Mouse (Mus musculus) forebrain, embryonic 16.5 days (tissue): ENCODE measurements around the gene Apol7b. TPM values are rescaled to one million over a fixed set of nuclear protein-coding genes. Genes with fewer than 3 reads are reported as not detected.
"Not testable (repeated sequence)": the region's sequence is repeated elsewhere in the genome, so short reads cannot be mapped to it uniquely, and the experiment has no call there.

Experiments used
- ATAC-seq: fragments of 200-750 bp; cut with Nextera tagmentation; 2 replicates; pipeline ENCODE4 v1.8.0; 2017; ENCODE audit warnings: mild to moderate bottlenecking, moderate library complexity
- H3K27ac ChIP-seq: fragments of 300-500 bp; sonication (generic); 2 replicates; pipeline ENCODE4 v1.5.1; 2014; ENCODE audit warnings: low read length, control low read depth
- H3K27me3 ChIP-seq: fragments of 300-500 bp; sonication (generic); replicated peaks from 2 replicates; pipeline ENCODE4 v1.6.1; 2014; ENCODE audit warnings: low read length; ENCODE audit not compliant: control insufficient read depth, insufficient read depth
- H3K36me3 ChIP-seq: fragments of 300-500 bp; sonication (generic); 2 replicates; pipeline ENCODE4 v1.6.1; 2014; ENCODE audit not compliant: control insufficient read depth, insufficient read depth
- H3K4me1 ChIP-seq: fragments of 300-500 bp; sonication (generic); replicated peaks from 2 replicates; pipeline ENCODE4 v1.6.1; 2014; ENCODE audit warnings: low read length; ENCODE audit not compliant: control insufficient read depth, insufficient read depth
- H3K4me2 ChIP-seq: fragments of 300-500 bp; sonication (generic); 2 replicates; pipeline ENCODE4 v1.6.1; 2014; ENCODE audit warnings: mild to moderate bottlenecking, low read length, control low read depth
- H3K4me3 ChIP-seq: fragments of 300-500 bp; sonication (generic); replicated peaks from 2 replicates; pipeline ENCODE4 v1.5.1; 2014; ENCODE audit warnings: mild to moderate bottlenecking, low read length, control low read depth
- H3K9ac ChIP-seq: fragments of 300-500 bp; sonication (generic); replicated peaks from 2 replicates; pipeline ENCODE4 v1.6.1; 2014; ENCODE audit warnings: low read depth, low read length, control low read depth
- H3K9me3 ChIP-seq: fragments of 300-500 bp; sonication (generic); 2 replicates; pipeline ENCODE4 v1.6.1; 2016; ENCODE audit warnings: low read length; ENCODE audit not compliant: control insufficient read depth
- WGBS: fragments of 180-500 bp; shearing (Covaris S2); extraction: QIAGEN DNeasy Blood & Tissue Kit; methylation state at CpG from one replicate; pipeline ENCODE4 v1.1.7; 2014; 5-methylcytosine and 5-hydroxymethylcytosine counted together
- polyA plus RNA-seq: library from polyadenylated mRNA; unstranded; fragments of >200 nt; fragmentation: Nextera tagmentation; extraction: Ambion mirVana; gene quantifications from 2 replicates; pipeline ENCODE4 v1.2.1, GENCODE M21; 2015

Gene Apol7b
- polyA plus RNA-seq, 1 experiment from 2014 or later: not detected

GRCm38 (mm10) chr15:77428690-77429448 lies 18.4 kb downstream of the Apol7b start:
- H3K36me3 ChIP-seq: not testable (repeated sequence)

GRCm38 (mm10) chr15:77422925-77423324 lies 24.4 kb downstream of the Apol7b start:
- not testable (repeated sequence) for H3K36me3 ChIP-seq, H3K27ac ChIP-seq, H3K4me1 ChIP-seq, H3K9me3 ChIP-seq, H3K9ac ChIP-seq, ATAC-seq, H3K4me2 ChIP-seq, H3K4me3 ChIP-seq, H3K27me3 ChIP-seq
- WGBS: 83% methylated on average over 3 of the region's 7 CpGs

More at GRCm38 (mm10) chr15:77428690-77429448, 18.4 kb downstream of the Apol7b start:
- not testable (repeated sequence) for H3K9ac ChIP-seq, H3K4me1 ChIP-seq, H3K9me3 ChIP-seq, H3K4me2 ChIP-seq, H3K27me3 ChIP-seq, ATAC-seq, H3K27ac ChIP-seq, H3K4me3 ChIP-seq
- 54% methylated on average over 8 of the region's 10 CpGs for WGBS

- H3K27me3 ChIP-seq, ATAC-seq: not testable (repeated sequence)
These were observed 27.6 kb downstream of the Apol7b start for GRCm38 (mm10) chr15:77419657-77420056.

GRCm38 (mm10) chr15:77416655-77417333 lies 30.5 kb downstream of the Apol7b start:
- not testable (repeated sequence) for H3K36me3 ChIP-seq, H3K27ac ChIP-seq, H3K4me1 ChIP-seq, H3K27me3 ChIP-seq, ATAC-seq, H3K4me3 ChIP-seq, H3K9ac ChIP-seq, H3K4me2 ChIP-seq, H3K9me3 ChIP-seq
- WGBS: 34% methylated on average over 2 of the region's 10 CpGs

More at GRCm38 (mm10) chr15:77419657-77420056, 27.6 kb downstream of the Apol7b start:
- H3K4me3 ChIP-seq, H3K9me3 ChIP-seq, H3K4me1 ChIP-seq, H3K4me2 ChIP-seq, H3K27ac ChIP-seq, H3K9ac ChIP-seq, H3K36me3 ChIP-seq: not testable (repeated sequence)
- no CpG with 5 or more reads among the region's 3 CpGs for WGBS

- ATAC-seq, H3K4me1 ChIP-seq, H3K4me2 ChIP-seq, H3K4me3 ChIP-seq, H3K36me3 ChIP-seq, H3K9ac ChIP-seq, H3K9me3 ChIP-seq, H3K27ac ChIP-seq, H3K27me3 ChIP-seq: not testable (repeated sequence)
- 68% methylated on average over 2 of the region's 2 CpGs for WGBS
These were observed 31.6 kb downstream of the Apol7b start for GRCm38 (mm10) chr15:77415653-77416052.

GRCm38 (mm10) chr15:77412695-77413094 lies 34.6 kb downstream of the Apol7b start:
- ATAC-seq, H3K4me2 ChIP-seq, H3K36me3 ChIP-seq, H3K9me3 ChIP-seq, H3K9ac ChIP-seq, H3K4me3 ChIP-seq, H3K27ac ChIP-seq, H3K27me3 ChIP-seq, H3K4me1 ChIP-seq: not testable (repeated sequence)
- WGBS: 29% methylated on average over 4 of the region's 4 CpGs

GRCm38 (mm10) chr15:77411035-77411434 lies 36.3 kb downstream of the Apol7b start, which contains the start of gene Apol9a:
TSS of gene Apol9a (minus strand) at chr15:77411135.
- not testable (repeated sequence) for H3K27ac ChIP-seq, H3K4me2 ChIP-seq, ATAC-seq, H3K4me1 ChIP-seq, H3K4me3 ChIP-seq, H3K36me3 ChIP-seq, H3K27me3 ChIP-seq, H3K9me3 ChIP-seq, H3K9ac ChIP-seq
- WGBS: 50% methylated on average over 1 of the region's 4 CpGs

- not testable (repeated sequence) for H3K36me3 ChIP-seq, H3K9me3 ChIP-seq, H3K27me3 ChIP-seq
These were observed 40.9 kb downstream of the Apol7b start for GRCm38 (mm10) chr15:77406370-77406769.

GRCm38 (mm10) chr15:77399027-77399426 lies 48.3 kb downstream of the Apol7b start, which contains the start of gene Apol7a:
TSS of gene Apol7a (minus strand) at chr15:77399110.
- H3K9me3 ChIP-seq, ATAC-seq, H3K27me3 ChIP-seq, H3K9ac ChIP-seq, H3K27ac ChIP-seq, H3K4me3 ChIP-seq, H3K4me2 ChIP-seq, H3K36me3 ChIP-seq, H3K4me1 ChIP-seq: not testable (repeated sequence)
- WGBS: 64% methylated on average over 9 of the region's 9 CpGs

More at GRCm38 (mm10) chr15:77406370-77406769, 40.9 kb downstream of the Apol7b start:
- 72% methylated on average over 10 of the region's 10 CpGs for WGBS
- not testable (repeated sequence) for H3K4me2 ChIP-seq, H3K27ac ChIP-seq, H3K4me3 ChIP-seq, ATAC-seq, H3K9ac ChIP-seq, H3K4me1 ChIP-seq
